Mouse (Mus musculus): ENCODE measurements around the gene Taf3. TPM values are rescaled to one million over a fixed set of nuclear protein-coding genes. Genes with fewer than 3 reads are reported as not detected.

The Taf3 gene
- polyA plus RNA-seq, 1 experiment, result 24.6 TPM

GRCm38 (mm10) chr2:9892541-9892940, 155.9 kb downstream of the Taf3 start:
- TF ChIP-seq GATA1 (IDR thresholded peaks at IDR 0.05; ENCODE audit: low read length), result peak; percentile 24

GRCm38 (mm10) chr2:9890906-9891305, 157.5 kb downstream of the Taf3 start:
- TF ChIP-seq GATA1 (IDR thresholded peaks at IDR 0.05; ENCODE audit: low read length), result no peak

GRCm38 (mm10) chr2:9890251-9890650, 158.1 kb downstream of the Taf3 start:
- TF ChIP-seq GATA1 (IDR thresholded peaks at IDR 0.05; ENCODE audit: low read length), result no peak

- no peak for TF ChIP-seq GATA1 (IDR thresholded peaks at IDR 0.05; ENCODE audit: low read length)
Measured at GRCm38 (mm10) chr2:9889651-9890183, 158.7 kb downstream of the Taf3 start, which contains the start of gene Gata3. Gata3 (minus strand) TSS chr2:9890034.

- no peak for TF ChIP-seq GATA1 (IDR thresholded peaks at IDR 0.05; ENCODE audit: low read length)
Measured at GRCm38 (mm10) chr2:9888913-9889650, 159.3 kb downstream of the Taf3 start, which contains the start of gene 9230102O04Rik. 9230102O04Rik (minus strand) TSS chr2:9889540.

- no peak for TF ChIP-seq GATA1 (IDR thresholded peaks at IDR 0.05; ENCODE audit: low read length)
Measured at GRCm38 (mm10) chr2:9887636-9888035, 160.8 kb downstream of the Taf3 start.

- TF ChIP-seq GATA1 (IDR thresholded peaks at IDR 0.05; ENCODE audit: low read length), result no peak
Measured at GRCm38 (mm10) chr2:9886921-9887610, 161.3 kb downstream of the Taf3 start.

- TF ChIP-seq GATA1 (IDR thresholded peaks at IDR 0.05; ENCODE audit: low read length), result no peak
Measured at GRCm38 (mm10) chr2:9886031-9886430, 162.4 kb downstream of the Taf3 start.

- TF ChIP-seq GATA1 (IDR thresholded peaks at IDR 0.05; ENCODE audit: low read length), result no peak
Measured at GRCm38 (mm10) chr2:9885217-9885770, 163.1 kb downstream of the Taf3 start.

- TF ChIP-seq GATA1 (IDR thresholded peaks at IDR 0.05; ENCODE audit: low read length), result no peak
Measured at GRCm38 (mm10) chr2:9884533-9885216, 163.7 kb downstream of the Taf3 start.

GRCm38 (mm10) chr2:9883803-9884532, 164.4 kb downstream of the Taf3 start:
- no peak for TF ChIP-seq GATA1 (IDR thresholded peaks at IDR 0.05; ENCODE audit: low read length)

- no peak for TF ChIP-seq GATA1 (IDR thresholded peaks at IDR 0.05; ENCODE audit: low read length)
Measured at GRCm38 (mm10) chr2:9882926-9883802, 165.2 kb downstream of the Taf3 start.

- TF ChIP-seq GATA1 (IDR thresholded peaks at IDR 0.05; ENCODE audit: low read length), result no peak
Measured at GRCm38 (mm10) chr2:9882371-9882925, 165.9 kb downstream of the Taf3 start.

- no peak for TF ChIP-seq GATA1 (IDR thresholded peaks at IDR 0.05; ENCODE audit: low read length)
Measured at GRCm38 (mm10) chr2:9881611-9882023, 166.8 kb downstream of the Taf3 start.

All from G1E-ER4 (cell line).